Mouse (Mus musculus): ENCODE data around the gene Vars.

GRCm38 (mm10) chr17:34956340-34956739, 44.4 kb upstream of the Vars start:
- TF ChIP-seq EP300 (optimal IDR thresholded peaks at IDR 0.05) (no peak), CTCF (IDR thresholded peaks at IDR 0.05; ENCODE audit: low read depth) (peak; percentile 81)
